Mouse (Mus musculus): ENCODE measurements around the gene Brk1. TPM values are rescaled to one million over a fixed set of nuclear protein-coding genes. Genes with fewer than 3 reads are reported as not detected.
A peak's percentile ranks its signal among the peaks of the same experiment; 100 is the strongest.

The Brk1 gene
- polyA plus RNA-seq, 1 experiment from 2014 or later, result 188 TPM

DNA sequence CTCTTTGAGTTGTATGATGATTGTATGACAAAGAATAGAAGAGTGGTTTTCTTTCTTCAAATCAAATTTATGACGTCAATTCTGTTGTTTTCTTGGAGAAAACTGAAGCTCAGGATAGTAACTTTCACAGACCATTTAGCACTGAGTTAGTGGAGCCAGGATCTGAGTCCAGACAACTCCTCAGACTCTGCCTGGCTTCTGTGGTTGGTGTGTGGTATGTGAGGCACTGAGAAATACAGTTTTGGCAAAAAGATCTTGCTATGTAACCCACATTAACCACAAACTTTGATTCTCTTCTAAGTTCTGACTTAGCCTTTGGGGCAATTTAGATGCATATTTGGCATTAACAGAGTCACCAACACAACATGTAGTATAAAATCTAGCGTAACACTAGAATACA is 11.9 kb upstream of the Brk1 start:
- Histone ChIP-seq H3K9me3 (replicated peaks; ENCODE audit: control insufficient read depth, low read length) (no peaks in the 10 kb centered on the region), H3K27ac (ENCODE audit: low read depth, low read length) (no peak overlapping the region), H3K4me2 (no peak overlapping the region), H3K4me1 (ENCODE audit: control insufficient read depth, insufficient read depth, low read length) (no peaks in the 10 kb centered on the region), H3K36me3 (ENCODE audit: control insufficient read depth, insufficient read depth, low read length) (no peaks in the 10 kb centered on the region; the same call in 1 of the 2 replicates), H3K9ac (ENCODE audit: low read depth, low read length) (no peak overlapping the region), H3K4me3 (ENCODE audit: low read depth, low read length) (no peak overlapping the region), H3K27me3 (ENCODE audit: control insufficient read depth, insufficient read depth, low read length) (no peaks in the 10 kb centered on the region)
- WGBS (ENCODE audit: insufficient replicate concordance), result 87% methylated on average over 2 of the region's 2 CpGs
- no peak for ATAC-seq (replicated peaks; ENCODE audit: insufficient number of reproducible peaks, low FRiP score, low TSS enrichment)

DNA sequence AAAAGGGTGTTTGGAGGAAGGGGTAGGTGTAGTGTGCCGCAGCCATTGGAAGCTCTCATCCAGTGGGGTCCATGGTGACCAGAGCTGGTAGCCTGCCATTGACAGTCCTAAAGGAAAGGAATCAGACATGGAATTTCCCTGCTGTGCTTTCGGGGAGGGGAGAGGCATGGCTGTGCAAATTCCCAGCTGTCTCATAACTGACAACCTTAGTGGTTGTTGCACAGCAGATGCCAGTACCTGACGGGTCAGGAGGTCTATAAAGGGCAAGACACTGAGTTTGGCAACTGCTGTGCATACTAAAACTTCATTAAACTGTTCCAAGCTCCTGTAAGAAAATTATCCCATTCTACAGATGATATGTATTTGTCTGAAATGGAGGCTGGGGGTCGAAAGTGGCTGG is 6.6 kb upstream of the Brk1 start:
- Histone ChIP-seq H3K9ac (ENCODE audit: low read depth, low read length) (no peak overlapping the region), H3K4me3 (ENCODE audit: low read depth, low read length) (no peak overlapping the region), H3K27ac (ENCODE audit: low read depth, low read length) (no peak overlapping the region), H3K9me3 (replicated peaks; ENCODE audit: control insufficient read depth, low read length) (no peaks in the 10 kb centered on the region), H3K4me1 (ENCODE audit: control insufficient read depth, insufficient read depth, low read length) (no peaks in the 10 kb centered on the region), H3K27me3 (ENCODE audit: control insufficient read depth, insufficient read depth, low read length) (no peaks in the 10 kb centered on the region), H3K36me3 (ENCODE audit: control insufficient read depth, insufficient read depth, low read length) (no peaks in the 10 kb centered on the region; the same call in 1 of the 2 replicates), H3K4me2 (no peak overlapping the region)
- ATAC-seq (replicated peaks; ENCODE audit: insufficient number of reproducible peaks, low FRiP score, low TSS enrichment), result no peak
- 90% methylated on average over 4 of the region's 4 CpGs for WGBS (ENCODE audit: insufficient replicate concordance)

DNA sequence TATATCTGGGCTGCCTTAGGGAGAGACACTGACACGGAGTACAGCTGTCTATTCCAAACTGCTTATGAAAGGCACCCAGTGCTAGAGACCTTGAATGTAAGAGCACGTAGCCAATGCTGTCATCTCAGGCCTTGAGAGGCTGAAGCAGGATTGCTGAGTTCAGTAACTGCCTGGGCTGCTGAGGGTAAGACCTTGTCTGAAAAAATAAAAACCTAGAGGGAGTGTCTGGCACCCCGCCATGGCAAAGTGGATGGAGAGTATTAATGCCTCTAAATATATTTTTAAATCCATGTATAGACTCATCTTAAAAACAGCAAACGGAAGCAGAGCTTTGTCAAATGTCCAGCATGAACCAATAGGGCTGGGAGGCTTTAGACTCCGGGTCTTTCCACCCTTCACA is 4.7 kb upstream of the Brk1 start:
- H3K36me3 ChIP-seq (ENCODE audit: control insufficient read depth, insufficient read depth, low read length), result no peaks in the 10 kb centered on the region; the same call in 1 of the 2 replicates
- no peak overlapping the region for H3K27ac ChIP-seq (ENCODE audit: low read depth, low read length)
- WGBS (ENCODE audit: insufficient replicate concordance), result 83% methylated on average over 5 of the region's 5 CpGs
- H3K27me3 ChIP-seq (ENCODE audit: control insufficient read depth, insufficient read depth, low read length), result no peaks in the 10 kb centered on the region
- no peaks in the 10 kb centered on the region for H3K4me1 ChIP-seq (ENCODE audit: control insufficient read depth, insufficient read depth, low read length)
- no peaks in the 10 kb centered on the region for H3K9me3 ChIP-seq (replicated peaks; ENCODE audit: control insufficient read depth, low read length)
- no peak for ATAC-seq (replicated peaks; ENCODE audit: insufficient number of reproducible peaks, low FRiP score, low TSS enrichment)
- H3K4me2 ChIP-seq, result no peak overlapping the region
- no peak overlapping the region for H3K9ac ChIP-seq (ENCODE audit: low read depth, low read length)
- no peak overlapping the region for H3K4me3 ChIP-seq (ENCODE audit: low read depth, low read length)

DNA sequence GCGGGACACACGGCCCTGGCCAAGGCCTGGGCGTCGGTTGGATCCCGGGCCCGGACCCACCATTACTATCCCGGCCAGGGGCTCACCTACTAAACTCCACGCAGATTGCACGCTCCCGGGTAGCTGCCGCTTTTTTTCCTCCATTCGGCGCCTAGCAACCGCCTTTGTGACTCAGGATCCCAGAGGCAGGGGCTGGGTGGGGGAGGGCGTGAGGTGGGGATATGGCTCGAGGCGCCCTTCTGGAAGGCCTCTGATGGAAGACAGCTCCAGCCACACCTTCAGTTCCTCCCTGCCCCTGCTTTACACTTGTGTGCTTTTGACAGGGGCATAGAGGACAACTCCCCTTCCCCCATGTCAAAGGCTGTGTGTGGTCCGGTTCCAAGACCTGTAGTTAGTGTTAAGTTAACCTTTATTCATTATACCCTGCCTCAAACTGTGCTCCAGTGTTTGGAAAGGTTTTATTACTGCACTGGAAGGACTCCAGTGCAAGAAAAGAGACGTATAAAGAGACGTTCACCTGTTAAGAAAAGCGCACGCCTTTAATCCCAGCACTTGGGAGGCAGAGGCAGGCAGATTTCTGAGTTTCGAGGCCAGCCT is 3.9 kb upstream of the Brk1 start, which contains the start of gene Fancd2os:
Fancd2os (minus strand) TSS at position 173 of the 597 bp plus-strand sequence.
- Histone ChIP-seq H3K4me1 (ENCODE audit: control insufficient read depth, insufficient read depth, low read length) (0 out of 2 replicates have a peak, but pooled peaks cover 3% of the 10 kb centered on the region), H3K9me3 (replicated peaks; ENCODE audit: control insufficient read depth, low read length) (no peaks in the 10 kb centered on the region), H3K27ac (ENCODE audit: low read depth, low read length) (no peak within 1 kb of the TSS), H3K36me3 (ENCODE audit: control insufficient read depth, insufficient read depth, low read length) (no peaks in the 10 kb centered on the region; the same call in 1 of the 2 replicates), H3K27me3 (ENCODE audit: control insufficient read depth, insufficient read depth, low read length) (no peaks in the 10 kb centered on the region), H3K4me3 (ENCODE audit: low read depth, low read length) (no peak within 1 kb of the TSS), H3K9ac (ENCODE audit: low read depth, low read length) (no peak within 1 kb of the TSS), H3K4me2 (no peak within 1 kb of the TSS)
- no peak for ATAC-seq (replicated peaks; ENCODE audit: insufficient number of reproducible peaks, low FRiP score, low TSS enrichment)
- 47% methylated on average over 23 of the region's 23 CpGs for WGBS (ENCODE audit: insufficient replicate concordance)

DNA sequence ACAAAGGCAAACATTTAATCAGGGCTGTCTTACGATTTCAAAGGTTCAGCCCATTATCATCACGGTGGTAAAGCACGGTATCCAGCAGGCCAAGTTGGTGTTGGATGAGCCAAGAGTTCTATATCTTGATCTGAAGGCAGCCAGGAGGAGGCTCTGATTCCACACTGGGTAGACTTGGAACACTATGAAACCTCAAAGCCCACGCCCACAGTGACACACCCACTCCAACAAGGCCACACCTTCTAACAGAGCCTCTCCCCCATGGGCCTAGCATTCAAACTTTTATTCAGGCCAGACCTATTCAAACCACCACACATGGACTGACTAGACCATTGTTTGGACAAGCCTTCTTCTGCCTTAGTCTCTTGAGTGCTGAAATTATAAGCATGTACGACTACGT is 1.8 kb upstream of the Brk1 start:
- Histone ChIP-seq H3K9ac (ENCODE audit: low read depth, low read length) (no peak overlapping the region), H3K4me2 (no peak overlapping the region), H3K27me3 (ENCODE audit: control insufficient read depth, insufficient read depth, low read length) (no peaks in the 10 kb centered on the region), H3K4me3 (ENCODE audit: low read depth, low read length) (no peak overlapping the region), H3K27ac (ENCODE audit: low read depth, low read length) (no peak overlapping the region), H3K4me1 (ENCODE audit: control insufficient read depth, insufficient read depth, low read length) (peaks cover 8% of the 10 kb centered on the region; the same call in 1 of the 2 replicates), H3K9me3 (replicated peaks; ENCODE audit: control insufficient read depth, low read length) (no peaks in the 10 kb centered on the region), H3K36me3 (ENCODE audit: control insufficient read depth, insufficient read depth, low read length) (no peaks in the 10 kb centered on the region)
- 89% methylated on average over 6 of the region's 6 CpGs for WGBS (ENCODE audit: insufficient replicate concordance)
- ATAC-seq (replicated peaks; ENCODE audit: insufficient number of reproducible peaks, low FRiP score, low TSS enrichment), result no peak

DNA sequence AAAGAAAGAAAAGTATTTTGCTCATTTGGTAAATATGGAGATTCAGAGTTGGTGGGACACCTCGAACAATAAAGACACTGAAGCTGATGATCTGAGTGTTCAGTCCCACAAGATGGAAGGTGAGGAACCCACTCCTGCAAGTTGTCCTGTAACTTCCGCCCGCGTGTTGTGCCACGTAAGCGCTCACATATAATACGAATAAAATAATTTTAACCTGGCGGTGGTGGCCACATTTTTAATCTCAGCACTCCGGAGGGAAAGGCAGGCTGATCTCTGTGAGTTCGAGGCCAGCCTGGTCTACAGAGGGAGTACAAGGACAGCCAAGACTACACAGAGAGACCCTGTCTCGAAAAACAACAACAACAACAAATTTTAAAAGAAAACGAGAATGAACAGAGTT is 579 bp upstream of the Brk1 start:
- no peaks in the 10 kb centered on the region for H3K9me3 ChIP-seq (replicated peaks; ENCODE audit: control insufficient read depth, low read length)
- peak overlapping the region; percentile 95 for H3K9ac ChIP-seq (ENCODE audit: low read depth, low read length)
- ATAC-seq (replicated peaks; ENCODE audit: insufficient number of reproducible peaks, low FRiP score, low TSS enrichment), result no peak
- H3K27ac ChIP-seq (ENCODE audit: low read depth, low read length), result no peak overlapping the region; the same call in 1 of the 2 replicates
- WGBS (ENCODE audit: insufficient replicate concordance), result 46% methylated on average over 12 of the region's 12 CpGs
- H3K4me1 ChIP-seq (ENCODE audit: control insufficient read depth, insufficient read depth, low read length), result peaks cover 8% of the 10 kb centered on the region; the same call in 1 of the 2 replicates
- no peaks in the 10 kb centered on the region for H3K27me3 ChIP-seq (ENCODE audit: control insufficient read depth, insufficient read depth, low read length)
- H3K4me3 ChIP-seq (ENCODE audit: low read depth, low read length), result peak overlapping the region; percentile 91
- no peaks in the 10 kb centered on the region for H3K36me3 ChIP-seq (ENCODE audit: control insufficient read depth, insufficient read depth, low read length)
- H3K4me2 ChIP-seq, result peak overlapping the region; percentile 66

DNA sequence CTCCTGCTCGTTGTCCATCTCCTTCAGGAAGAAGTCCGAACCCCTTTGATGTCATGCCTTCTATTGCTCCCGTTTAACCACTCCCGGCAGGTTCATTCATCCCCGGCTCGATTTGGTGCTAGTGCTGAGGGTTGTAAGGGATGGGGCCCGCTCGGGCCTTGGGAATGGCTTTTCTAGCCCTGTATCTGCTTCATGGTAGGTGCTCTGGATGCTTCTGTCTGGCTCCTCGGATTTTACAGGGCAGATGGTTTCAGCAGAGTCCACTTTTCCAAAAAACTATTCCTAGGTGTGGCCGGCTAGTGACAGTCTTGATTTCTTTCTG is 613 bp downstream of the Brk1 start:
- Histone ChIP-seq H3K27ac (ENCODE audit: low read depth, low read length) (peak overlapping the region; percentile 74), H3K9me3 (replicated peaks; ENCODE audit: control insufficient read depth, low read length) (no peaks in the 10 kb centered on the region), H3K36me3 (ENCODE audit: control insufficient read depth, insufficient read depth, low read length) (no peaks in the 10 kb centered on the region), H3K27me3 (ENCODE audit: control insufficient read depth, insufficient read depth, low read length) (no peaks in the 10 kb centered on the region), H3K4me3 (ENCODE audit: low read depth, low read length) (peak overlapping the region; percentile 91), H3K4me2 (peak overlapping the region; percentile 66), H3K9ac (ENCODE audit: low read depth, low read length) (peak overlapping the region; percentile 95), H3K4me1 (ENCODE audit: control insufficient read depth, insufficient read depth, low read length) (peaks cover 8% of the 10 kb centered on the region; the same call in 1 of the 2 replicates)
- WGBS (ENCODE audit: insufficient replicate concordance), result 2% methylated on average over 10 of the region's 10 CpGs
- no peak for ATAC-seq (replicated peaks; ENCODE audit: insufficient number of reproducible peaks, low FRiP score, low TSS enrichment)

DNA sequence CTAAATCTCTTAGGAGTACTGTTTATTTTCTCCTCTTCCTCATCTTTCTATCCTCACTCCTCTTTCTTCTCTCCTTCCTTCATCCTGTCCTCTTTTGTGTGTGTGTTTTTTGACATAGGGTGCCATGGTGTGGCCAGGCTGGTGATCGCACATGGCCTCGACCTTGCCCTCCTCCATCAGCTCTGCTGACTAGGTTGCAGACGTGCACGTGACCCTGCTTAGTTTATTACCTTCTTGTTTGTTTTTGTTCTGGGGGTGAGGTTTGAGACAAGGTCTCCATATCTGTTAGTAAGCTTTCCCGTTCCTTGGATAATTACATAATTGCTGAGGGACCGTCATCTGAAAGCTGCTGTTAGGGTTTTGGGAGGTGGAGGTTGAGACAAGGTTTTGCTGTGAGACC is 4.3 kb downstream of the Brk1 start:
- H3K4me1 ChIP-seq (ENCODE audit: control insufficient read depth, insufficient read depth, low read length), result peaks cover 28% of the 10 kb centered on the region
- no peaks in the 10 kb centered on the region for H3K27me3 ChIP-seq (ENCODE audit: control insufficient read depth, insufficient read depth, low read length)
- no peak for ATAC-seq (replicated peaks; ENCODE audit: insufficient number of reproducible peaks, low FRiP score, low TSS enrichment)
- WGBS (ENCODE audit: insufficient replicate concordance), result 84% methylated on average over 6 of the region's 6 CpGs
- H3K36me3 ChIP-seq (ENCODE audit: control insufficient read depth, insufficient read depth, low read length), result peaks cover under 1% of the 10 kb centered on the region; the same call in 1 of the 2 replicates
- no peaks in the 10 kb centered on the region for H3K9me3 ChIP-seq (replicated peaks; ENCODE audit: control insufficient read depth, low read length)
- no peak overlapping the region for H3K27ac ChIP-seq (ENCODE audit: low read depth, low read length)
- no peak overlapping the region for H3K4me2 ChIP-seq
- H3K9ac ChIP-seq (ENCODE audit: low read depth, low read length), result no peak overlapping the region
- H3K4me3 ChIP-seq (ENCODE audit: low read depth, low read length), result no peak overlapping the region

DNA sequence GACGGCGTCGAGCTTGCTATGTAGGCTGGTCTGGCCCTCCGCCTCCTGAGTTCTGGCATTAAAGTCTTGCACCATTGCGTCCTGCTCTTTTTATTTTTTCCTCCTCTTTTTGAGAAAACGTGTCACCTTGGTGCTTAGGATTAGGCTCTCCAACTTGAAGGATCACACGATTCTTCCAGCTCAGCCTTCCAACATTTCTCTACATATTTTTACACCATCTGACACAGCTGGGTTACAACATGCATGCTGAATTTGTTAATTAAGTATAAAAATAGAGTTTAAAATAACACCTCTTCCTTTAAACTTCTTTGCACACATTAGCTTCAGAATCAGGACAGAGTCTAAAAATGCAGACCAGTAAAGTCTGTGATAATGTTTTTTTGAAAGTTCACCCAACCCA is 4.7 kb downstream of the Brk1 start:
- Histone ChIP-seq H3K4me2 (no peak overlapping the region), H3K4me3 (ENCODE audit: low read depth, low read length) (no peak overlapping the region), H3K9ac (ENCODE audit: low read depth, low read length) (no peak overlapping the region), H3K27me3 (ENCODE audit: control insufficient read depth, insufficient read depth, low read length) (no peaks in the 10 kb centered on the region), H3K27ac (ENCODE audit: low read depth, low read length) (no peak overlapping the region), H3K9me3 (replicated peaks; ENCODE audit: control insufficient read depth, low read length) (no peaks in the 10 kb centered on the region), H3K36me3 (ENCODE audit: control insufficient read depth, insufficient read depth, low read length) (peaks cover 5% of the 10 kb centered on the region; the same call in 1 of the 2 replicates), H3K4me1 (ENCODE audit: control insufficient read depth, insufficient read depth, low read length) (peaks cover 28% of the 10 kb centered on the region)
- no peak for ATAC-seq (replicated peaks; ENCODE audit: insufficient number of reproducible peaks, low FRiP score, low TSS enrichment)
- 84% methylated on average over 7 of the region's 7 CpGs for WGBS (ENCODE audit: insufficient replicate concordance)
